Mouse (Mus musculus) neural tube, embryonic 15.5 days (tissue): ENCODE results near the gene Map4k3. TPM values are rescaled to one million over a fixed set of nuclear protein-coding genes. Genes with fewer than 3 reads are reported as not detected.

ENCODE experiments used
- ATAC-seq: fragments of 200-750 bp; cut with Nextera tagmentation; 2 replicates; pipeline ENCODE4 v1.8.0; 2017; ENCODE audit warnings: mild to moderate bottlenecking, moderate TSS enrichment, moderate library complexity; ENCODE audit not compliant: low FRiP score
- H3K27ac ChIP-seq: fragments of 300-500 bp; sonication (generic); replicated peaks from 2 replicates; pipeline ENCODE4 v1.5.1; 2015; ENCODE audit warnings: mild to moderate bottlenecking, inconsistent platforms
- H3K27me3 ChIP-seq: fragments of 300-500 bp; sonication (generic); replicated peaks from 2 replicates; pipeline ENCODE4 v1.6.1; 2015; ENCODE audit warnings: inconsistent platforms
- H3K36me3 ChIP-seq: fragments of 300-500 bp; sonication (generic); 2 replicates; pipeline ENCODE4 v1.6.1; 2015; ENCODE audit warnings: inconsistent platforms
- H3K4me1 ChIP-seq: fragments of 300-500 bp; sonication (generic); 2 replicates; pipeline ENCODE4 v1.6.1; 2015; ENCODE audit warnings: inconsistent platforms
- H3K4me2 ChIP-seq: fragments of 300-500 bp; sonication (generic); 2 replicates; pipeline ENCODE4 v1.6.1; 2015; ENCODE audit warnings: inconsistent platforms, mild to moderate bottlenecking, moderate library complexity
- H3K4me3 ChIP-seq: fragments of 300-500 bp; sonication (generic); replicated peaks from 2 replicates; pipeline ENCODE4 v1.5.1; 2015; ENCODE audit warnings: mild to moderate bottlenecking, inconsistent platforms
- H3K9ac ChIP-seq: fragments of 300-500 bp; sonication (generic); replicated peaks from 2 replicates; pipeline ENCODE4 v1.6.1; 2015; ENCODE audit warnings: mild to moderate bottlenecking, inconsistent platforms
- H3K9me3 ChIP-seq: fragments of 300-500 bp; sonication (generic); replicated peaks from 2 replicates; pipeline ENCODE4 v1.6.1; 2016; ENCODE audit warnings: inconsistent platforms
- WGBS: fragments of 180-500 bp; shearing (Covaris S2); methylation state at CpG from one replicate; pipeline ENCODE4 v1.1.7; 2015; ENCODE audit warnings: mixed read lengths; 5-methylcytosine and 5-hydroxymethylcytosine counted together
- polyA plus RNA-seq: library from polyadenylated mRNA; unstranded; fragments of >200 nt; fragmentation: Nextera tagmentation; extraction: Ambion mirVana; gene quantifications from 2 replicates; pipeline ENCODE4 v1.2.1, GENCODE M21; 2015

Gene Map4k3
- polyA plus RNA-seq, 1 experiment from 2014 or later, result 22.0 TPM

DNA sequence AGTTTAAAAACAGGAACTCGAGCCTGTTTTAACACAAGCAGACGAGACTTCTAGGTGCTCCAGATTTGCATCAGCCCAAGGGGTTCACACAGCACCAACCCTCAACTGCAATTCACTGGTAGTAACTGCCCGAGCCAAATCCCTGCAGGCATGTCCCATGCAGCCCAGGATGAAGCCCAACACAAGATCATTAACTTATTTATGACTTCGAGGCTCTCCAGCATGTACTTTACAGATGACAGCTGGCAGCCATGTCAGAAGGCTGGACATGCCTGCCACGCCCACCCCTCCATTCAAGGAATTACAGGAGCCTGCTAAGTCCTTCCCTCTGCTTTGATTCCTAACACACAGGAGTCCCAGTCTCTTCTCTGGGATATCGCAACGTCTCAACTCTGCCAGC lies 29.4 kb downstream of the Map4k3 start:
- Histone ChIP-seq H3K27me3 (no peaks in the 10 kb centered on the region), H3K4me3 (no peak overlapping the region), H3K4me2 (no peak overlapping the region), H3K36me3 (no peaks in the 10 kb centered on the region), H3K9ac (no peak overlapping the region), H3K9me3 (no peaks in the 10 kb centered on the region), H3K4me1 (peaks cover 28% of the 10 kb centered on the region), H3K27ac (no peak overlapping the region)
- ATAC-seq, result no peak
- WGBS, result 45% methylated on average over 7 of the region's 7 CpGs

DNA sequence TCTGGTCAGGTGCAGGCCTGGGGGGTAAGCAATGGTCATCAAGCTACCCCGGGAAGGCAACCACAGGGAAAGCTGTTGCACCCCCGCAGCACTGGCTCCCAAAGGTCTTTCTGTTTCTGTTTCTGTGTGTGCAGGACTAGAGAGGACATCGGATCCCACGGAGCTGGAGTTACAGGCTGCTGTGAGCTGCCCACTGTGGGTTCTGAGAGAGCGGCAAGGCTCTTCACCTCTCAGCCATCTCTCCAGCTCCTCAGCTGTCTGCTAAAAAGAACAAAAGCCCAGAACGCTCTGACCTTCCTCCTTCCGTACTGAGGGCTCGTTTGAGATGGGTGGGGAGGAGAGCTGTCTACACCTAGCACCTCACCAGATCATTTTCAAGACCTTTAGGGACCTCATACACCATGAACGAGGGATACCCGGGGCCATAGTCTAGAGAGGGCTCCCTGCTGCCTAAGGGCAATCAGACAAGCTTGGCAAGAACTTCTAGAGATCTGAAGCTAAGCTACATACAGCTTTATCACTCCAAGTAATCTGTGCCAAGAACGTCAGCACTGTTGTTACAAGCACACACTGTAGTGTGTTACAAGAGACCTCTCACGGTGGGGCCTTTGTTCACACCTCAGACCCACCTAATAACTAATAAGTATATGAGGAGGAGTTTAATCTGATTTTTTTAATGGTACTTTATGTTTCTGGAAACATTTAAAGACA lies 29.9 kb downstream of the Map4k3 start:
- peak overlapping the region; percentile 48 for H3K27ac ChIP-seq
- no peaks in the 10 kb centered on the region for H3K27me3 ChIP-seq
- no peaks in the 10 kb centered on the region for H3K36me3 ChIP-seq
- no peak overlapping the region for H3K4me3 ChIP-seq
- peaks cover 32% of the 10 kb centered on the region for H3K4me1 ChIP-seq
- WGBS, result 62% methylated on average over 12 of the region's 12 CpGs
- H3K9ac ChIP-seq, result no peak overlapping the region
- no peak overlapping the region for H3K4me2 ChIP-seq
- no peak for ATAC-seq
- no peaks in the 10 kb centered on the region for H3K9me3 ChIP-seq

DNA sequence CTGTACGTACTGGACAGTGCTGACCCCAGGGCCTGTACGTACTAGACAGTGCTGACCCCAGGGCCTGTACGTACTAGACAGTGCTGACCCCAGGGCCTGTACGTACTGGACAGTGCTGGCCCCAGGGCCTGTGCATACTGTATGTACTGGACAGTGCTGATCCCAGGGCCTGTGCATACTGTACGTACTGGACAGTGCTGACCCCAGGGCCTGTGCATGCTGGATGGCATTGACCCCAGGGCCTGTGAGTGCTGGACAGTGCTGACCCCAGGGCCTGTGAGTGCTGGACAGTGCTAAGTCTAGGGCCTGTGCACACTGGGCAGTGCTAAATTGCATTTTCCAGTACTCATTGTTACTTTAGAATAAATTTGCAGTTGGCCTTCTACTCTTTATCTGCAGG lies 31.3 kb downstream of the Map4k3 start:
- H3K27ac ChIP-seq, result no peak overlapping the region
- H3K4me2 ChIP-seq, result no peak overlapping the region
- H3K36me3 ChIP-seq, result no peaks in the 10 kb centered on the region
- H3K4me3 ChIP-seq, result no peak overlapping the region
- 90% methylated on average over 5 of the region's 5 CpGs for WGBS
- peaks cover 32% of the 10 kb centered on the region for H3K4me1 ChIP-seq
- H3K9ac ChIP-seq, result no peak overlapping the region
- ATAC-seq, result no peak
- H3K9me3 ChIP-seq, result no peaks in the 10 kb centered on the region
- no peaks in the 10 kb centered on the region for H3K27me3 ChIP-seq

DNA sequence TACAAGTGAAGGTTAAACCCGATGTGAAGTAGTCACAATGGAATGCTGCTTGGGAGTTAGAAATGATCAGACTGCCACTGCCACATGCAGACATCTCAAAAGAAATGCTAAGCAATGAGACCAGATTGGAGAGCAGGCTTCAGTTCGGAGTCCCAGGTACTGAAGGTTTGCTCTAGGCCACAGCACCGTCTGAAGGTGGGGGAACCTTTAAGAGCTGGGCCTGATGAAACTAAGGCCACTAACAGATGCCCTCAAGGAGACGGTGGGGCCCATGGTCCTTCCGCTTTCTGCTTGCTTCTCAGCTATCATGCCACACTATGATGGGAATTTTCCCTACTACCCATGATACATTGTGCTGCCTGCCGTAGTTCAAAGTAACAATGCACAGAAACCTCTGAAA lies 32.1 kb downstream of the Map4k3 start:
- WGBS, result 93% methylated on average over 6 of the region's 6 CpGs
- no peak overlapping the region for H3K4me2 ChIP-seq
- H3K27ac ChIP-seq, result no peak overlapping the region
- no peak overlapping the region for H3K4me3 ChIP-seq
- H3K27me3 ChIP-seq, result no peaks in the 10 kb centered on the region
- no peak overlapping the region for H3K9ac ChIP-seq
- H3K36me3 ChIP-seq, result no peaks in the 10 kb centered on the region
- ATAC-seq, result no peak
- H3K9me3 ChIP-seq, result no peaks in the 10 kb centered on the region
- H3K4me1 ChIP-seq, result peaks cover 32% of the 10 kb centered on the region

DNA sequence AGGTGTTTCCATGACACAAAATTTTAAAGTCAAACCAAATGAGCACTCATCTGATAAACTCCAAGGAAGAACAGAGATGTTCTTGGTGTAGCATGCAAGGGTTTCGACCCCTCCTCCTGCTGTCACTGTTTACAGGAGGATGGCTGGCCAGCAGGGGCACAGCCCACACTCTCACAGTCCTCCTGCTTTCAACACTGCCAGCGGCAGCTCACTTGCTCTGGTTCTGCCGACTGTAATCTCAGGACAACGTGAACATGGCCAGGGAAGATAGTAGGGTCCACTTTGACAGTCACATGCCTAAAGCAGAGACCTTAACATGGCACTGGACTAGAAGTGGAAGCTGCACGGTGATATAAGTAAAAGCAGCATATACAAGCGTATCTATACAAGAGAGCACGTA lies 34.6 kb downstream of the Map4k3 start:
- H3K4me2 ChIP-seq, result no peak overlapping the region
- H3K4me3 ChIP-seq, result no peak overlapping the region
- no peak for ATAC-seq
- H3K9me3 ChIP-seq, result no peaks in the 10 kb centered on the region
- H3K4me1 ChIP-seq, result peaks cover 30% of the 10 kb centered on the region
- H3K27me3 ChIP-seq, result no peaks in the 10 kb centered on the region
- WGBS, result 70% methylated on average over 7 of the region's 7 CpGs
- no peak overlapping the region for H3K27ac ChIP-seq
- no peak overlapping the region for H3K9ac ChIP-seq
- H3K36me3 ChIP-seq, result no peaks in the 10 kb centered on the region

DNA sequence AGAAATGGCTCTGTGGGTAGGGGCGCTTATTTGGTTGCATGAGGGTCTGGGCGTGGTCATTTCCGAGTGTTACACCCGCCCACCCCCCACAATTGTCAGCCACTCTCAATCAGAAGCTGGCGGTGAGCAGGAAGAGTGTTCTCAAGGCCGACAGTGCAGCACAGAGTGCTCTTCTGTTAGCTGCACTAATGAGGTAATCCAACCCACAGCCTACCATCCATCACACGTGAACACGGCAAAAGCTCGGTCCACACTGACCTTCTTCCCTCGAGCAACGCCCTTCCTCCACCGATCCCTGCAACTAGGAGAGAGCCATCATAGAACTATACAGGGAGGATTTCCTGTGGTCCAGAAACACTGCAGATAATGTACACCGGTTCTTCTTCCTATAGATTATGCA lies 36.1 kb downstream of the Map4k3 start:
- H3K36me3 ChIP-seq, result no peaks in the 10 kb centered on the region
- ATAC-seq, result no peak
- H3K4me2 ChIP-seq, result no peak overlapping the region
- H3K9ac ChIP-seq, result no peak overlapping the region
- H3K4me1 ChIP-seq, result peaks cover 16% of the 10 kb centered on the region
- H3K9me3 ChIP-seq, result no peaks in the 10 kb centered on the region
- no peaks in the 10 kb centered on the region for H3K27me3 ChIP-seq
- H3K4me3 ChIP-seq, result no peak overlapping the region
- H3K27ac ChIP-seq, result no peak overlapping the region
- 71% methylated on average over 13 of the region's 13 CpGs for WGBS

DNA sequence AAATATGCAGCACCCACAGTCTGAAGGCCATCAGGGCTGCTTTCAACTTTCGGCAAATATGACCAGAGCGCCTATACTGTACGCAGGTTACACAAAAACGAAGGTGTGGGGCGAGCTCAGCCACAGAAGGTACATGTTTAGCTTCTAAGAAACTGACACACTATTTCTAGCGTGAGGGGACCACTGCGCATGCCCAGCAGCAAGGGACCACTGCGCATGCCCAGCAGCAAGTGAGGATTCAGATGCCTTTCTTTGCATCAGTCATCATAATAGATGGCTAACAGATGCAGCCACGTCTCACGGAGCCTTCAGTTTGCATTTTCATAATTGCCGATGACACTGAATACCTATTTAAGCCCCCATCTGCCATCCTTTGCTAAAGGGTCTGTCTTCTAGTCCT lies 39.6 kb downstream of the Map4k3 start:
- Histone ChIP-seq H3K9ac (no peak overlapping the region), H3K36me3 (no peaks in the 10 kb centered on the region), H3K4me3 (no peak overlapping the region), H3K27me3 (no peaks in the 10 kb centered on the region), H3K9me3 (no peaks in the 10 kb centered on the region), H3K4me1 (peaks cover 14% of the 10 kb centered on the region), H3K27ac (no peak overlapping the region), H3K4me2 (no peak overlapping the region)
- WGBS, result 76% methylated on average over 11 of the region's 11 CpGs
- no peak for ATAC-seq

DNA sequence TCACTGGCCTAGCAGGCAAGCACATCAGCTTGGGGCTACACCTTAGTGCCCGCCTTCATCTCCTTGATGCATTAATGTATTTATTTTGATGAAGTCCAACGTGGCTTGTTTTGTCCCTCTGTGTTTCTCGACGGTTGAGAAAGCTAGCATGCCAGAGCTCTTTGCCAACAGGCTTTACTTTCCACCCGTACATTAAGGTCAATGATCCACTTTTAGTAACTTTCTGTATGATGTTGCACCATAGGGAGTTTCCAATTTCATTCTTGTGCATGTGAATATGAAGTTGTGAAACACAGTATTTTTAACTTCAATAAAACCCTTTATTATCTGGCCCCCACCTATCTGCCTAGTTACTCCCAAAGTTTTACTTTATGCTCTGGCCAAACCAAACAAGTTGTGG lies 42.2 kb downstream of the Map4k3 start:
- peaks cover 16% of the 10 kb centered on the region for H3K4me1 ChIP-seq
- no peak overlapping the region for H3K4me3 ChIP-seq
- no peak overlapping the region for H3K27ac ChIP-seq
- H3K27me3 ChIP-seq, result no peaks in the 10 kb centered on the region
- H3K9ac ChIP-seq, result no peak overlapping the region
- no peak for ATAC-seq
- 94% methylated on average over 5 of the region's 5 CpGs for WGBS
- no peaks in the 10 kb centered on the region for H3K9me3 ChIP-seq
- H3K36me3 ChIP-seq, result no peaks in the 10 kb centered on the region
- no peak overlapping the region for H3K4me2 ChIP-seq

DNA sequence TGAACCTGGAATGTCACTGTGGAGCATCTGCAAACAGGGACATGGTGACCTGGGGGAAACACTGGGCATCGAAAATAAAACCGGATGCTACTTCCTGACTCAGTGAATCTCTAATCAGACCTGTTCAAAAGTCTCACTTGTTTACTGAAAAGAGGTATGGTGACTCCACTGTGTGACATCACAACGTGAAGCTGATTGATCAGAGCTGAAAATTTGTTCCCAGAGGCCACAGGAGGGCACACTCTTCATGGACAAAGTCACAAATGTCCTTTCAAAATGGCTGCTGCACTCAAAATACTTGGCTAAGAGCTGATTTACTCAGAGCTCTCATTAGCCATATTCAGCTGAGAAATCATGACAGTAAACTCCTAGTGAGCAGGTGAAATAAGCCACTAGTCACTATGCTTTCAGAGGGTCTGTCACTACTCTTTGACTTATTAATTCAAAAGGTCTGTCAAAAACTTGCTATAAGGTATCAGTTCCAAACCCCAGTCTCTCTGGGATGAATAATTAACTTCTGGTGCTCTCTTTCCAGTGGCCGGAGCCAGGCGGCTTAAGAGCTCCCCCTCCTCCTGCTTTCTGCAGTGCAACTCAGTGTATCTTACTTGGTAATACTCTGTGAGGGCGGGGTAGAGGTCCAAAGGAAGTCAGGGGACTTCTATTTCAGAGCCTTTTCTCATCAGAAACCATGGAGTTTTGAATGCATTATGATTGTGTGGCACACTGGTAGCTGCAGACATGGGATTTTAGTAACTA lies 44.3 kb downstream of the Map4k3 start:
- H3K27ac ChIP-seq, result 0 out of 2 replicates have a peak overlapping the region, but pooled peaks have one; percentile 7
- ATAC-seq, result no peak

DNA sequence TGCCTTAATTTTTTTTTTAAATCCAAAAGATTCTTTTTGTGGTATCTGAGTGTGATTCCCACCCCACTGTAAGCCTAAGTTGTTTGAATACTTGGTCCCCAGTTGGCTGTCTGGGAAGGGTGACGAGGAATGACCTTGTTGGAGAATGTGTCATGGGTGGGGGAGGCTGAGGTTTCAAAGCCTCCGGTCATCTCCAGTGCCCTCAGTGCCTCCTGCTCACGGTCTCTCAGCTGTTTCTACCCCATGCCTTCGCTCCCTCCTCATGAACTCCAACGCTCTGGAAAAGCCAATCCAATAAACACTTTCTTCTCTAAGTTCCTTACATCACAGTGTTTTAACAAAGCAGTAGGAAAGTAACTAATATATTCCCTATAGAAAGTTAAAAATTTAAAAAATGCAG lies 45.2 kb downstream of the Map4k3 start:
- ATAC-seq, result no peak
- H3K4me1 ChIP-seq, result peaks cover 13% of the 10 kb centered on the region
- no peak overlapping the region for H3K9ac ChIP-seq
- no peak overlapping the region for H3K4me2 ChIP-seq
- H3K36me3 ChIP-seq, result no peaks in the 10 kb centered on the region; the same call in 1 of the 2 replicates
- no peak overlapping the region for H3K4me3 ChIP-seq
- 85% methylated on average over 5 of the region's 5 CpGs for WGBS
- H3K9me3 ChIP-seq, result no peaks in the 10 kb centered on the region
- no peak overlapping the region for H3K27ac ChIP-seq
- no peaks in the 10 kb centered on the region for H3K27me3 ChIP-seq

More for the DNA sequence above, 44.3 kb downstream of the Map4k3 start:
- Histone ChIP-seq H3K9ac (no peak overlapping the region), H3K36me3 (no peaks in the 10 kb centered on the region; the same call in 1 of the 2 replicates), H3K27me3 (no peaks in the 10 kb centered on the region), H3K4me3 (no peak overlapping the region), H3K4me2 (no peak overlapping the region), H3K4me1 (peaks cover 13% of the 10 kb centered on the region), H3K9me3 (no peaks in the 10 kb centered on the region)
- WGBS, result 54% methylated on average over 6 of the region's 6 CpGs

DNA sequence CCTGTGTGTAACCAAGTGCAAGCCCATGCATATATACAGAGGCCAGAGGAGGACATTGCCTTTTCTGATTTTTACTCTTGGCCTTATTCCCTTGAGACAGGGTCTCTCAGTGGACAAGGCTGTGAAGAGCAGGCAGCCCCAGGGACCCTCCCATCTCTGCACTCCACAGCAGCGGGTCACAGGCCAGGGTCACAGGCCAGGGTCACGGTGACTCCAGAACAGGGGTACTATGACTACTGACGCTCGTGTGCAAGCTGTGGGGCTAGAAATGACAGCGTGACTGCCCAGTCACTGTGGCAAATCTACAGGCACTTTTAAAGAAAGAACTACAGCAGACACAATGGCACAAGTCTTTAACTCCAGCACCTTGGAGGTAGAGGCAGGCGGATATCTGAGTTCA lies 50.1 kb downstream of the Map4k3 start:
- Histone ChIP-seq H3K4me2 (no peak overlapping the region), H3K4me3 (no peak overlapping the region), H3K9ac (no peak overlapping the region), H3K9me3 (no peaks in the 10 kb centered on the region), H3K27me3 (no peaks in the 10 kb centered on the region), H3K4me1 (peaks cover 3% of the 10 kb centered on the region; the same call in 1 of the 2 replicates), H3K27ac (no peak overlapping the region), H3K36me3 (no peaks in the 10 kb centered on the region; the same call in 1 of the 2 replicates)
- WGBS, result 71% methylated on average over 6 of the region's 6 CpGs
- ATAC-seq, result no peak
